Mouse (Mus musculus): ENCODE measurements around the gene Cacna1c.

Gene Cacna1c

GRCm38 (mm10) chr6:118802286-118802685 is 393.9 kb downstream of the Cacna1c start:
- DNase-seq (ENCODE audit: low spot score): no peak

DNA sequence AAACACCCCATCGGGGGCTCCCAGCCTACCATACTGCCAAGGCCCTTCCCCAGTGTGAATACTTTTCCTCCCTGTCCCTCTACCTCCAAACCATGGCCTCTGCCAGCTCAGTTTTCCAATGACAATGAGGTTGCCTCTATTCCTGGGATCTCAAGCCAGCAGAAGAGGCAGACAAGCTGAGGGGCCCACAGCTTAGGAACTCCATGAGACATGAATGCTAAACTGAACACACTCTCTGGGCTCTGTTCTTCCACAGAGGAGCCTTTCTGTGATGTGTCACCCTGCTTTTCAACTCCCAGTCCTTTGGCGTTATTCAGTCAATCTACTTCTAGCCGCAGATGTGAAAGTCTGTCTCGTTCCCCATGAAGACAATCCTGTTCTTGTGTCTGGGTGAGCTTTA is 399.8 kb downstream of the Cacna1c start:
- no peak for DNase-seq (ENCODE audit: low spot score)

- DNase-seq (ENCODE audit: low spot score): no peak
Observed at GRCm38 (mm10) chr6:118795716-118796115, 400.5 kb downstream of the Cacna1c start.

DNA sequence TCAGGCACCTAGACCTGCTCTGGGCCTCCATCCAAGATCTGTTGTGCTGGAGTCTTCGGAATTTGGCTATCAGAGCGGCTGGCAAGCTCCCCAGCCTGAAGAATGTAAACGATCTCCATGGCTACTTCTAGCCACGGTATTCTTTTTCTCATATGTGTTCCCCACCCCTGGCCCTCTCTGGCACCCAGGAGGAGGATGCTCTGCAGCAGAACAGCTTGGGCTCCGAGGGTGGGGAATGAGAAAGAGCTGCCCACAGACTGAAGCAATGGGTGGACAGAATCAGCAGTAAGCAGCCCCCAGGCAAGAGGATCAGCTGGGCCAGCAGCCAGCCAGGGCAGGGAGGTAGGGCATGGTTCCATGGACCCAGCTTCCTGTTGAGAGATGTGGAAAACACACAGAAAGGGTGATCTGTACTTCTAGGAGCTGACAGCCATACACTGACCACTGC is 404.3 kb downstream of the Cacna1c start:
- DNase-seq (ENCODE audit: low spot score): peak; percentile 63

GRCm38 (mm10) chr6:118787933-118788332 is 408.3 kb downstream of the Cacna1c start:
- DNase-seq (ENCODE audit: low spot score): no peak

DNA sequence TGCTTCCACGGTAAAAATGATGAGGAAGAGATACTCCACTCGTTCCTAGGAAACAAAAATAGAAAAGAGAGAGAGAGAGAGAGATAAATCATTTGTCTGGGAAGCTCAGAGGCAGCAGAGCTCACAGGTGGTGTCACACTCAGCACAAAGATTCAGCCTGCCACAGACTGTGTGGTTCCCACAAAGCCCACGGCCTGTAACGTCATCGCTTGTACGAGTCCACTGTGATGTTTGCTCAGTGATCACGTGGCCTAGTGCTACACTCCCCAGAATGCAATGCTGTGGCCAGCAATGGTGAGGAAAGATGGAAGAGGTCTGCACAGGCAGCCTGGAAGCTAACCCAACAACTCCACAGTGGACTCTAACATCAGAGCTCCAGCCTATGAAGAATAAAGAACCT is 415.9 kb downstream of the Cacna1c start:
- DNase-seq (ENCODE audit: low spot score): no peak

- no peak for DNase-seq (ENCODE audit: low spot score)
Observed at GRCm38 (mm10) chr6:118779201-118779600, 417.0 kb downstream of the Cacna1c start.

DNA sequence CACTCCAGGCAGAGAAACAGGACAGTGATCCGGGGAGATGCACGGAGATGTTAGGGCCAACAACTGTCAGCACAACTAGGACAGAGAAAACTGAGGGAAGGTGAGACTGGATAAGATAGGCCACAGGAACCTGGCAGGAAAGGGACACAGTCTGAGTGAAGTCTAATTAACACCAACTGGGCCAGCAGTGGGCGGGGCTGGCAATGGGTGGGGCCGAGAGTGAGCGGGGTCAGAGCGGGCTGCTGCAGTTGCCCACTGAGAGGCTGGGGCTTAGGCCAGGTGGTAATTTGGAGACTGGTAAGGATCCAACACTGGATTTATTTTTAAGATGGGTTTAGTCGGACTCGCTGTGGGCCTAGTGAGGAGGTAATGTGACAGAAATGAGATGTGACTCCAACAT is 418.8 kb downstream of the Cacna1c start:
- no peak for DNase-seq (ENCODE audit: low spot score)

GRCm38 (mm10) chr6:118776459-118776858 is 419.8 kb downstream of the Cacna1c start:
- no peak for DNase-seq (ENCODE audit: low spot score)

DNA sequence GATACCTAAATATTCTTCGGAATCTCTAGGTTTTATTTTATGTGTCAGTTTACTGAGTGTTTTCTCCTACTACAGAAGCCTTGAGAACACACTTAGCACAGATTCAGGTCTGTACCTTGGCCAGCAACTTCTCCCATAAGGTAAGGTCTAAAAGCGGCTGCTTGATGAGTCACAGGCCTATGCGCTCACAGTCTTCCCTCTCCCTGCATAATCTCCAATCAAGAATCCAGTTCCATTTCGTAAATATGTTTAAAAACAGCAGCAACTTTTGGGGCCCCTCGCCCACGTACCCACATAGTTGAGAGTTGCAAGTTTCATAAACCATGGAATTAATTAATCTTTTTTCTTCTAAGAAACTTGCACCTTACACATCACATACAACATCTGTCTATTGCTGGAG is 423.6 kb downstream of the Cacna1c start:
- DNase-seq (ENCODE audit: low spot score): no peak

- DNase-seq (ENCODE audit: low spot score): no peak
Observed at GRCm38 (mm10) chr6:118771121-118771520, 425.1 kb downstream of the Cacna1c start.

DNA sequence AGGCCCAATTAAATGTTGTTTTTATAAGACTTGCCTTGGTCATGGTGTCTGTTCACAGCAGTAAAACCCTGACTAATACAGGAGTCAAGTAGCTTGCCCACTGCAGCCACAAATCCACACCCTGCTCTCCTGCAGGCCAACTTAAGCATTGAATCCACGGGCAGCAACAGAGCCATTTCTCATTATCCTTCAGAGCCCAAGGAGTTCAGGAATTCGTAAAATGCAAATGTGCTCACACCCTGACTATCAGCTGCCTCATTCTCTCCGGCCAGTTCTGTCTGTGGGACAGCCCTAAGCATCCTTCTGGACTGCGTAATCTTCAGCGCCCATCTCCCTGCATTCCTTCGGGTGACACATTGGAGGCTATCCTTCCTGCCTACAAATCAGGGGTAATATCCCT is 425.8 kb downstream of the Cacna1c start:
- no peak for DNase-seq (ENCODE audit: low spot score)

- no peak for DNase-seq (ENCODE audit: low spot score)
Observed at GRCm38 (mm10) chr6:118769792-118770191, 426.4 kb downstream of the Cacna1c start.

DNA sequence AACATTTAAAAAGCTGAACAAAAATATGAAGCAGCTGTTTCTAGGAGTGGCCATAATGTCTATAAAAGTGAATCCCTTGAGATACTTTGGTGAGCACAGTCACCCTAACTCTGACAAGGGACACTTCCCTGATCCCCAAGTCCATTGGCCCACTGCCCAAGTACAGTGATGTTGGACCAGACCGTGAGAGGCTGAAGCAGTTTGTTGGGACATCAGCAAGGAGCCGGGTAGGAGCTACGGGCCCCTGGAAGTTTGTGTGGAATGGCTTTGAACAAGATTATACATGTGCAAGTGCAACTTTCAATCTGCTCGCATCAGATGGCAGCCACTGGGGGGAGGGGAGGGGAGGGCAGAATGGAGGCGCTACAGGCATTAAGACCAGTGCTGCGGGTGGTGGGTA is 428.5 kb downstream of the Cacna1c start:
- DNase-seq (ENCODE audit: low spot score): no peak

DNA sequence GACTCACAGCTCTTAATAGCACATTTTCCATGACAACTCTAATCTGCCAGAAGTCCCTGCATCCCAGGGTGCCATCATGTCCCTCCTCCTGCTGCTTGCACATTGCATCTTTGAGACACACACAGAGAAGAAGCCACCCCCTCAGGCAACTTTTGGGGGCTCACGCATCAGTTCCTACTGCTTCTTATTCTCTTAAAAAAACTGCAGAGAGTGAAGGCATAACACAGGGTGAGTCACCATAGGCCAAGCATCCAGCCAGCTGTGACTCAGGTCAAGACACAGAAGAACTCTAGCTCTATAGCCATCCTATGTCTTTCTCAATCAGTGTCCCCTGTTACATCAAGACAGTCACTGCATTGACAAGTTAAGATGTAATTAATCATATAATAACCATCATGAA is 431.0 kb downstream of the Cacna1c start:
- DNase-seq (ENCODE audit: low spot score): no peak

DNA sequence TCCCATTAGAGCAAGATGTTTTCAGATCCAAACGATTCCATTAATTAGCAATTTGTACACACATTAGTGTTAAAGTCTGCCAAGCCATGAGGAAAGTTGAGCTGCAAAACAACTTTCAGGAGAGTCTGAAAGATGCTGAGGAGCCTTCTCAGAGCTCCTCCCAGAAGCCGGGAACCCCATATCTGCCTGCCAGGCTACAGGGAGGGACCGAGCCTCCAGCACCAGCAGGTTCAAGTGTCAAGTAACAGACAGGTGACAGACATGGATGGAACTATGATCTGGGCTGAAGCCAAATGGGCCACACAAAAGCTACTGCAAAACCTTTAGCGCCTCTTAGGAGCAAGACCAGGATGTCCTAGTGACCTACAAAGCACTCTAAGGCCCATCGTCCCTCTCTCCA is 437.2 kb downstream of the Cacna1c start:
- DNase-seq (ENCODE audit: low spot score): no peak

- no peak for DNase-seq (ENCODE audit: low spot score)
Observed at GRCm38 (mm10) chr6:118758290-118758907, 437.8 kb downstream of the Cacna1c start.

- no peak for DNase-seq (ENCODE audit: low spot score)
Observed at GRCm38 (mm10) chr6:118757533-118758289, 438.5 kb downstream of the Cacna1c start.

GRCm38 (mm10) chr6:118756511-118756910 is 439.7 kb downstream of the Cacna1c start:
- DNase-seq (ENCODE audit: low spot score): no peak

- DNase-seq (ENCODE audit: low spot score): no peak
Observed at GRCm38 (mm10) chr6:118755768-118756167, 440.4 kb downstream of the Cacna1c start.

- no peak for DNase-seq (ENCODE audit: low spot score)
Observed at GRCm38 (mm10) chr6:118754439-118754838, 441.8 kb downstream of the Cacna1c start.

- DNase-seq (ENCODE audit: low spot score): no peak
Observed at GRCm38 (mm10) chr6:118753787-118754186, 442.4 kb downstream of the Cacna1c start.

DNA sequence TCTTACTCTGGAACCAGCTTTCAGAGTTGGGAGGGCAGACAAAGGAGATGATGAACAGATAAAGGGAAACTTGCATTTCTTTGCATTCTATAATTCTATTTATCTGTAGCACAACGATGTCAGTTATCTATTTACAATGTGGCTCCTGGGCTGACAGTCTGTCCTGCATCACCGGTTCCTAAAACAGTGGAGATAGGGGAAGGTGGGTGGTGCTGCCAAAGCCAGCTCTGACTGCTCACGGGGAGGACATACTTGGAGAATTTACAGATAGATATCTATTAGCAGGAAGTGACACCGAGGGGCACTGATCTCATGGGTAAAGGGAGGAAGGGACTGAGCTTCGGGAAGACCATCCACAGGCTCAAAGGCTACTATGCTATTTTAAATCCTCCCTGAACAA is 443.2 kb downstream of the Cacna1c start:
- no peak for DNase-seq (ENCODE audit: low spot score)

- no peak for DNase-seq (ENCODE audit: low spot score)
Observed at GRCm38 (mm10) chr6:118749285-118749684, 446.9 kb downstream of the Cacna1c start.

Data from urinary bladder, postnatal 14 days (tissue).